Mouse (Mus musculus) midbrain, embryonic 16.5 days (tissue): ENCODE measurements around the gene Ndufv3. TPM values are rescaled to one million over a fixed set of nuclear protein-coding genes. Genes with fewer than 3 reads are reported as not detected.
"Not testable (repeated sequence)": the region's sequence is repeated elsewhere in the genome, so short reads cannot be mapped to it uniquely, and the experiment has no call there.

Source experiments
- ATAC-seq: fragments of 200-750 bp; cut with Nextera tagmentation; 2 replicates; pipeline ENCODE4 v1.8.0; 2017; ENCODE audit warnings: moderate TSS enrichment
- H3K27ac ChIP-seq: fragments of 300-500 bp; sonication (generic); 2 replicates; pipeline ENCODE4 v1.5.1; 2014; ENCODE audit warnings: mild to moderate bottlenecking, low read length, mixed read lengths
- H3K27me3 ChIP-seq: fragments of 300-500 bp; sonication (generic); 2 replicates; pipeline ENCODE4 v1.6.1; 2014; ENCODE audit warnings: low read depth, low read length, mixed read lengths; ENCODE audit not compliant: control insufficient read depth, insufficient read depth
- H3K36me3 ChIP-seq: fragments of 300-500 bp; sonication (generic); 2 replicates; pipeline ENCODE4 v1.6.1; 2014; ENCODE audit warnings: mild to moderate bottlenecking, low read length, moderate library complexity, mixed read lengths; ENCODE audit not compliant: control insufficient read depth, insufficient read depth
- H3K4me1 ChIP-seq: fragments of 300-500 bp; sonication (generic); 2 replicates; pipeline ENCODE4 v1.6.1; 2014; ENCODE audit warnings: mild to moderate bottlenecking, low read length, mixed read lengths; ENCODE audit not compliant: control insufficient read depth, insufficient read depth
- H3K4me2 ChIP-seq: fragments of 300-500 bp; sonication (generic); 2 replicates; pipeline ENCODE4 v1.6.1; 2014; ENCODE audit warnings: mild to moderate bottlenecking, low read length, mixed read lengths
- H3K4me3 ChIP-seq: fragments of 300-500 bp; sonication (generic); 2 replicates; pipeline ENCODE4 v1.5.1; 2014; ENCODE audit warnings: low read depth, mild to moderate bottlenecking, low read length, moderate library complexity, mixed read lengths
- H3K9ac ChIP-seq: fragments of 300-500 bp; sonication (generic); 2 replicates; pipeline ENCODE4 v1.6.1; 2014; ENCODE audit warnings: low read depth, low read length, mixed read lengths
- H3K9me3 ChIP-seq: fragments of 300-500 bp; sonication (generic); replicated peaks from 2 replicates; pipeline ENCODE4 v1.6.1; 2014; ENCODE audit warnings: mild to moderate bottlenecking, low read length, mixed read lengths; ENCODE audit not compliant: control insufficient read depth, poor library complexity, severe bottlenecking
- WGBS: fragments of 180-500 bp; shearing (Covaris S2); extraction: QIAGEN DNeasy Blood & Tissue Kit; methylation state at CpG from one replicate; pipeline ENCODE4 v1.1.7; 2014; 5-methylcytosine and 5-hydroxymethylcytosine counted together
- polyA plus RNA-seq: library from polyadenylated mRNA; unstranded; fragments of >200 nt; fragmentation: Nextera tagmentation; extraction: Ambion mirVana; gene quantifications from 2 replicates; pipeline ENCODE4 v1.2.1, GENCODE M21; 2015

Ndufv3 gene
- polyA plus RNA-seq, 1 experiment from 2014 or later, result 424 TPM

- Histone ChIP-seq H3K9ac (no peak overlapping the region), H3K4me3 (no peak overlapping the region), H3K36me3 (peaks cover 19% of the 10 kb centered on the region), H3K4me1 (peaks cover 22% of the 10 kb centered on the region), H3K27ac (no peak overlapping the region), H3K27me3 (no peaks in the 10 kb centered on the region), H3K4me2 (no peak overlapping the region), H3K9me3 (no peaks in the 10 kb centered on the region)
- WGBS, result 95% methylated on average over 4 of the region's 4 CpGs
- no peak for ATAC-seq
Measured at GRCm38 (mm10) chr17:31525114-31525513, 5.2 kb downstream of the Ndufv3 start.

- Histone ChIP-seq H3K27me3 (no peaks in the 10 kb centered on the region), H3K27ac (no peak overlapping the region), H3K36me3 (peaks cover 23% of the 10 kb centered on the region), H3K9me3 (no peaks in the 10 kb centered on the region), H3K9ac (no peak overlapping the region), H3K4me2 (no peak overlapping the region), H3K4me3 (no peak overlapping the region), H3K4me1 (peaks cover 19% of the 10 kb centered on the region)
- ATAC-seq, result no peak
- 100% methylated on average over 3 of the region's 3 CpGs for WGBS
Measured at GRCm38 (mm10) chr17:31525816-31526215, 5.9 kb downstream of the Ndufv3 start.

GRCm38 (mm10) chr17:31529314-31529713 is 9.4 kb downstream of the Ndufv3 start:
- Histone ChIP-seq H3K4me2 (0 out of 2 replicates have a peak overlapping the region, but pooled peaks have one; percentile 8), H3K27ac (no peak overlapping the region), H3K27me3 (no peaks in the 10 kb centered on the region), H3K9me3 (no peaks in the 10 kb centered on the region), H3K9ac (no peak overlapping the region), H3K4me1 (0 out of 2 replicates have a peak, but pooled peaks cover 2% of the 10 kb centered on the region), H3K36me3 (peaks cover 33% of the 10 kb centered on the region), H3K4me3 (no peak overlapping the region)
- WGBS, result 23% methylated on average over 15 of the region's 15 CpGs
- ATAC-seq, result no peak

DNA sequence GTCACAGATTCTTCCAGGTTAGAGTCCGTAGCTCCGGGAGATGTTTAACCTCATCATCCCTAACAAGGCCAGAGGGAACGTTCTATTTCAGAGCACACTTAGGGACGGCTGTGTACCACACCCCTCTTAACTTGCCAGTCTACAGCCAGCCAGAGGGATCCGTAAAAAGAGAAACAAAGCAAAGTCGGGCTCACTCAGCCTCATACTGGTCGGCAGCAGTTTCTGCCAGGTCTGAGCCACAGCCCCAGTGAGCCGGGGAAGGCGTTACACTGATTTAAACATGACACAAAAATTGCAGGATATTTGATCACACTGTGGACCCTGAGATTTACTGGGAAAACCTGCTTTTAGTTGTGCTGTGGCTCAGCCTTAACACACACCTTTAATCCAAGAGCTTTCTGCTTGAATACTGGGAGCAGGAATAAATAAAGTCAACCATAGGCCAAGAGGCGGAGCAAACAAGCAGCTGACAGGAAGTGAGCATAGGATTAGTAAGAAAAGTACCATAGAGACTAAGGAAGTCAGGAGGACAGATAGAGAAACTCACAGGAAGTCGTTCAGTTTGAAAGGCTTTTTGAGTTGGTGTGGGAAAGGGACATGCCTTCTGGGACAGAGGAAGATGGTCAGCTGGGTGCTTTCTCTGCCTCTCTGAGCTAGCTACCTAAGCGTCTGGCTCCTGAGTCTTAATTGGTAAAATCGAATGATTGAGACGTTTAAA is 11.7 kb downstream of the Ndufv3 start:
- H3K9ac ChIP-seq, result no peak overlapping the region
- H3K4me1 ChIP-seq, result peaks cover 15% of the 10 kb centered on the region
- WGBS, result 88% methylated on average over 14 of the region's 14 CpGs
- no peaks in the 10 kb centered on the region for H3K9me3 ChIP-seq
- H3K27me3 ChIP-seq, result no peaks in the 10 kb centered on the region
- peaks cover 33% of the 10 kb centered on the region for H3K36me3 ChIP-seq
- ATAC-seq, result no peak
- H3K4me2 ChIP-seq, result no peak overlapping the region
- H3K4me3 ChIP-seq, result no peak overlapping the region
- no peak overlapping the region for H3K27ac ChIP-seq

DNA sequence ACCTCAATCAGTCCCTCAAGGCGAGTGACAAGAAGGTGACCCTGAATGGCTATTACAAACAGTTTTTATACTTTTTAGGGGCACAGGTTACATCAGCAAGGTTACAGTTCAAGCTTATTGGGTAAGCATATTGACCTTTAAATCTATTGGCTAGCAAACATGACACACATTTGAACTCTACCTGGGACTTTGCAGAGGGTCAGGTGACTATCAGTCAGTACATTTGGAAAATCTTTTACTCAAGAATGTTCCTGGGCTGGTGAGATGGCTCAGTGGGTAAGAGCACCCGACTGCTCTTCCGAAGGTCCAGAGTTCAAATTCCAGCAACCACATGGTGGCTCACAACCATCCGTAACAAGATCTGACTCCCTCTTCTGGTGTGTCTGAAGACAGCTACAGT is 12.4 kb downstream of the Ndufv3 start:
- H3K27ac ChIP-seq, H3K4me2 ChIP-seq, H3K9ac ChIP-seq, ATAC-seq, H3K27me3 ChIP-seq, H3K4me3 ChIP-seq, H3K9me3 ChIP-seq: not testable (repeated sequence)
- Histone ChIP-seq H3K36me3 (peaks cover 29% of the 10 kb centered on the region), H3K4me1 (peaks cover 15% of the 10 kb centered on the region)
- WGBS, result 97% methylated on average over 3 of the region's 4 CpGs

DNA sequence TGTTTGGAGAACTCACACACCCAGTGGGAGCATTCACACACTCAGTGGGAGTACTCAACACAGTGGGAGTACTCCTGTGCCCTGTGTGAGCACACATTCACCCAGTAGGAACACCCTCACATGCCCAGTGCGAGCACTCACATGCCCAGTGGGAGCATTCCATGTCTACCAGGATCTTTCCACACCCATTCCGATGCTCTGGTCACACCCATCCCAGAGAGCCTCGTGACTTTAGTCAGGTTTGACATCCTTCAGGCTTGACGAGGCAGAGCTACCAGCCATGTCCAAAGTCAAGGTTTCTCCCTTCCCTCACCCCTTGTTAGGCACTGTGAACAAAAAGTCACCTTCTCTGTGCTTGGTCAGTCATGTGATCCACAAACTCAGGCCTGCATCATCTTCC is 15.4 kb downstream of the Ndufv3 start:
- Histone ChIP-seq H3K27ac (peak overlapping the region; percentile 87), H3K4me2 (peak overlapping the region; percentile 17; the same call in 1 of the 2 replicates), H3K9me3 (no peaks in the 10 kb centered on the region), H3K4me1 (peaks cover 13% of the 10 kb centered on the region), H3K36me3 (peaks cover 14% of the 10 kb centered on the region; the same call in 1 of the 2 replicates), H3K9ac (peak overlapping the region; percentile 49; the same call in 1 of the 2 replicates), H3K27me3 (no peaks in the 10 kb centered on the region), H3K4me3 (no peak overlapping the region)
- peak; percentile 59 for ATAC-seq
- 70% methylated on average over 4 of the region's 4 CpGs for WGBS

DNA sequence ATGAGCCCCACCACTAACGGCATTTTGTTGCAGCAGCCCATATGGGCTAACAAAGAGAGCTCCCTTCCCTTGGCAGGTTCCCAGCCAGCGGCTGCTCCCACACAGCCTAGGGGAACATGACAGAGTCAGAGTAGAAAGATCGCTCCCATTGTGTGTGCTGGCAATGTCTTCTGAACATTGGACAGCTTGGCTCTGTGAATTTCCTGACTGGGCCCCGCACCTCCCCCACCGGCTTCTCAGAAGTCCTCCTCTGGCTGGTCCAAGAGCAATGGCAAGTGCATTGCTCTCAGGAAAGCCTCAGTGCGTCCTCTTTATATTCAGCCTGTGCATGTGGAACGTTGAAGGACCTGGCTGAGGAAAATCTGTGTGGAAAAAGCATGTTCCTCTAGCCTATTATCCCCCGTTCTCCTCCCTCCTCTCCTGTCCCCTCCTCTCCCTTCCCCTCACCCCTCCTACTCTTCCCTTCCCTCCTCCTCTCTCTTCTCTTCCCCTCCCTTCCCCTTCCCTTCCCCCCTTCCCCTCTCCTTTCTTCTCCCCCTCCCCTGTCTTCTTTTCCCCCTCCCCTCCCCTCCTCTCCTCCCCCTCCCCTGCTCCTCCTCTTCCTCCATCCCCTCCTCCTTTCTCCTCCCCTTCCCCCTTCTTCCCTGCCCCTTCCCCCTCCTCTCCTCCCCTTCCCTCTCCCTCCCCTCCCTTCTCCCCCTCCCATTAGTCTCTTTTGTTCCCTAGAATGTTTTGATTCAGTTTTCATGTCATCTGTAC is 16.1 kb downstream of the Ndufv3 start:
- H3K9ac ChIP-seq, result peak overlapping the region; percentile 49; the same call in 1 of the 2 replicates
- peaks cover 13% of the 10 kb centered on the region for H3K4me1 ChIP-seq
- no peaks in the 10 kb centered on the region for H3K27me3 ChIP-seq
- WGBS, result 16% methylated on average over 8 of the region's 8 CpGs
- no peaks in the 10 kb centered on the region for H3K9me3 ChIP-seq
- peak overlapping the region; percentile 87 for H3K27ac ChIP-seq
- H3K4me2 ChIP-seq, result peak overlapping the region; percentile 17; the same call in 1 of the 2 replicates
- H3K4me3 ChIP-seq, result no peak overlapping the region
- H3K36me3 ChIP-seq, result peaks cover 9% of the 10 kb centered on the region; the same call in 1 of the 2 replicates
- ATAC-seq, result peak; percentile 87

GRCm38 (mm10) chr17:31540101-31540500 is 20.2 kb downstream of the Ndufv3 start:
- peaks cover 15% of the 10 kb centered on the region for H3K4me1 ChIP-seq
- no peak overlapping the region for H3K9ac ChIP-seq
- no peak overlapping the region for H3K4me3 ChIP-seq
- no peaks in the 10 kb centered on the region for H3K36me3 ChIP-seq
- no peaks in the 10 kb centered on the region for H3K9me3 ChIP-seq
- H3K27me3 ChIP-seq, result no peaks in the 10 kb centered on the region
- H3K27ac ChIP-seq, result no peak overlapping the region
- no peak overlapping the region for H3K4me2 ChIP-seq
- 56% methylated on average over 3 of the region's 3 CpGs for WGBS
- no peak for ATAC-seq
